ENCODE assay signal across 22 mouse cellular contexts in genomic region chr13:116988208-116988607, GRCm38 (mm10). TPM values are rescaled to one million over a fixed set of nuclear protein-coding genes. Genes with fewer than 3 reads are reported as not detected.
DNase-seq lines count a peak whose midpoint lies in the region; ATAC-seq and TF ChIP-seq lines count a peak whose summit lies in the region.
"Had no signal": no experiment of that assay in that cellular context is flagged by ENCODE, and none has a peak within 500 bp of the region (broad histone marks: within the 10 kb centered on the region; RNA-seq: fewer than 3 reads in every experiment).

No protein-coding gene starts in this region.

- intact Hi-C loops in left cerebral cortex, postnatal 10 days (cut with DNase I) = no loop called here

- no peak overlapping the region for H3K4me2 ChIP-seq in liver, embryonic 12.5 days
- H3K4me2 ChIP-seq: embryonic facial prominence, embryonic 13.5 days; embryonic facial prominence, embryonic 15.5 days; forebrain, embryonic 12.5 days had no signal

- no peaks in the 10 kb centered on the region for H3K27me3 ChIP-seq in liver, embryonic 12.5 days (replicated peaks)
- H3K27me3 ChIP-seq: embryonic facial prominence, embryonic 13.5 days; embryonic facial prominence, embryonic 15.5 days; forebrain, embryonic 12.5 days had no signal

- TF ChIP-seq CTCF in layer of hippocampus, adult 2 months (conservative IDR thresholded peaks at IDR 0.05) = no peak

- WGBS in liver, embryonic 12.5 days (ENCODE audit: insufficient replicate concordance) = 38% methylated on average over 7 of the region's 7 CpGs

- no peaks in the 10 kb centered on the region for H3K36me3 ChIP-seq in liver, embryonic 12.5 days
- H3K36me3 ChIP-seq: embryonic facial prominence, embryonic 13.5 days; embryonic facial prominence, embryonic 15.5 days; forebrain, embryonic 10.5 days; forebrain, embryonic 12.5 days had no signal

- H3K27ac ChIP-seq in liver, embryonic 12.5 days = no peak overlapping the region
- no peak overlapping the region for H3K27ac ChIP-seq in layer of hippocampus, adult 2 months
- H3K27ac ChIP-seq: embryonic facial prominence, embryonic 13.5 days; embryonic facial prominence, embryonic 15.5 days; forebrain, embryonic 10.5 days; forebrain, embryonic 12.5 days had no signal

- peak; percentile 54; the same call in 1 of the 2 replicates for ATAC-seq in liver, embryonic 12.5 days
- ATAC-seq in common myeloid progenitor, adult 5-6 weeks (replicated peaks; ENCODE audit: low read depth, poor library complexity, severe bottlenecking) = 0 out of 2 replicates have a peak, but pooled peaks have one; percentile 27
- ATAC-seq in megakaryocyte progenitor cell, adult 5-6 weeks (replicated peaks; ENCODE audit: poor library complexity) = peak; percentile 47
- ATAC-seq: forebrain, embryonic 14.5 days had no signal

- no peaks in the 10 kb centered on the region for H3K9me3 ChIP-seq in liver, embryonic 12.5 days (replicated peaks)
- H3K9me3 ChIP-seq: embryonic facial prominence, embryonic 13.5 days; embryonic facial prominence, embryonic 15.5 days; forebrain, embryonic 10.5 days; forebrain, embryonic 12.5 days had no signal

- no peaks in the 10 kb centered on the region for H3K4me1 ChIP-seq in liver, embryonic 12.5 days
- H3K4me1 ChIP-seq: embryonic facial prominence, embryonic 13.5 days; embryonic facial prominence, embryonic 15.5 days had no signal

- H3K4me3 ChIP-seq in liver, embryonic 12.5 days = no peak overlapping the region
- no peak overlapping the region for H3K4me3 ChIP-seq in layer of hippocampus, adult 2 months
- H3K4me3 ChIP-seq: embryonic facial prominence, embryonic 13.5 days; embryonic facial prominence, embryonic 15.5 days; erythroblast, embryonic 14.5 days; forebrain, embryonic 10.5 days; forebrain, embryonic 12.5 days had no signal

- H3K9ac ChIP-seq in liver, embryonic 12.5 days = no peak overlapping the region
- H3K9ac ChIP-seq: embryonic facial prominence, embryonic 13.5 days; embryonic facial prominence, embryonic 15.5 days; forebrain, embryonic 12.5 days had no signal

- DNase-seq in liver = no peak
- no peak for DNase-seq in layer of hippocampus, adult 2 months (ENCODE audit: low spot score in 2 of 2)
- DNase-seq in left cerebral cortex, postnatal 10 days (ENCODE audit: extremely low spot score in 1 of 2, low spot score in 2 of 2) = no peak
- DNase-seq: adrenal gland, adult 2 months; adrenal gland, postnatal 10 days; adrenal gland, postnatal 25 days; cerebellum, adult 11 months; cerebellum, adult 18-20 months; cerebellum, adult 8-10 months; cerebellum, adult 9-11 months; cerebellum, postnatal 14 days; embryo, embryonic 11 days had no signal

RNA-seq across cellular contexts. Expression of gene Parp8, which starts 37.1 kb away (rescaled TPM):
- polyA plus RNA-seq in liver, embryonic 12.5 days (2016; fragmentation: Nextera tagmentation; extraction: Ambion mirVana) = 3.9 TPM in 2 replicates
- total RNA-seq in common myeloid progenitor, adult 5-6 weeks (2017) = 98.3 and 107 TPM in 2 replicates
- total RNA-seq in megakaryocyte progenitor cell, adult 5-6 weeks (2015) = 148 and 167 TPM in 2 replicates
- total RNA-seq in megakaryocyte progenitor cell, adult 5-6 weeks (2017) = 89.5 and 104 TPM in 2 replicates
- total RNA-seq in layer of hippocampus, adult 2 months (2021) = 10 to 100 TPM; 34.6 to 37.6 TPM
- 10 to 100 TPM; 38.1 to 41.9 TPM for total RNA-seq in left cerebral cortex, postnatal 10 days (2021)
- total RNA-seq: MEL had no signal
